Mouse (Mus musculus) liver, postnatal 0 days (tissue): ENCODE results near the gene Pramel1. TPM values are rescaled to one million over a fixed set of nuclear protein-coding genes. Genes with fewer than 3 reads are reported as not detected.

ENCODE experiments used
- polyA plus RNA-seq: library from polyadenylated mRNA; unstranded; fragments of >200 nt; fragmentation: Nextera tagmentation; extraction: Ambion mirVana; gene quantifications from 2 replicates; pipeline ENCODE4 v1.2.1, GENCODE M21; 2015

Pramel1 gene
- polyA plus RNA-seq, 1 experiment from 2014 or later, result not detected

Other genes starting within 250 kb of the Pramel1 start
- 2.6 and 4.1 TPM in 2 replicates for gene Prdm2, start 181.4 kb upstream of the Pramel1 start, polyA plus RNA-seq
- 1.6 TPM in 2 replicates for gene Pdpn, start 94.9 kb upstream of the Pramel1 start, polyA plus RNA-seq
- not detected in 2 replicates for gene Lrrc38, start 44.7 kb upstream of the Pramel1 start, polyA plus RNA-seq
- 2.5 and 3.3 TPM in 2 replicates for gene Pramef8, start 18.0 kb downstream of the Pramel1 start, polyA plus RNA-seq
- gene Oog4, start 55.9 kb downstream of the Pramel1 start, polyA plus RNA-seq, result not detected in 2 replicates
- not detected in 2 replicates for gene Gm13043, start 116.9 kb downstream of the Pramel1 start, polyA plus RNA-seq
- not detected in 2 replicates for gene Gm13040, start 141.5 kb downstream of the Pramel1 start, polyA plus RNA-seq
- gene BC080695, start 157.3 kb downstream of the Pramel1 start, polyA plus RNA-seq, result not detected in 2 replicates
- not detected in 2 replicates for gene Gm13057, start 157.3 kb downstream of the Pramel1 start, polyA plus RNA-seq
- not detected in 2 replicates for gene Gm13083, start 220.6 kb downstream of the Pramel1 start, polyA plus RNA-seq